Mouse (Mus musculus) hindbrain, postnatal 0 days (tissue): ENCODE measurements at regions not wholly inside any gene's neighbourhood (a gene's known extent, or its start where the extent isn't known, plus 50 kb on each side); places are given as distances from the start of the nearest gene placed in this dataset.

Experiments used
- ATAC-seq: fragments of 200-750 bp; cut with Nextera tagmentation; 2 replicates; pipeline ENCODE4 v1.8.0; 2017; ENCODE audit warnings: mild to moderate bottlenecking, moderate TSS enrichment, moderate library complexity
- DNase-seq: peaks from one replicate; pipeline ENCODE4 v3.0.0-alpha.2; 2015; ENCODE audit warnings: low spot score
- H3K27ac ChIP-seq: fragments of 300-500 bp; sonication (generic); 2 replicates; pipeline ENCODE4 v1.5.1; 2014; ENCODE audit warnings: mild to moderate bottlenecking
- H3K27me3 ChIP-seq: fragments of 300-500 bp; sonication (generic); 2 replicates; pipeline ENCODE4 v1.6.1; 2014; ENCODE audit warnings: low read length, mixed read lengths; ENCODE audit not compliant: insufficient read depth
- H3K36me3 ChIP-seq: fragments of 300-500 bp; sonication (generic); 2 replicates; pipeline ENCODE4 v1.6.1; 2014; ENCODE audit warnings: low read length, mixed read lengths; ENCODE audit not compliant: insufficient read depth
- H3K4me1 ChIP-seq: fragments of 300-500 bp; sonication (generic); 2 replicates; pipeline ENCODE4 v1.6.1; 2014; ENCODE audit warnings: antibody characterized with exemption, low read length, mixed read lengths; ENCODE audit not compliant: insufficient read depth
- H3K4me2 ChIP-seq: fragments of 300-500 bp; sonication (generic); 2 replicates; pipeline ENCODE4 v1.6.1; 2014; ENCODE audit warnings: low read depth, mild to moderate bottlenecking, low read length, moderate library complexity, mixed read lengths
- H3K4me3 ChIP-seq: fragments of 300-500 bp; sonication (generic); 2 replicates; pipeline ENCODE4 v1.5.1; 2014; ENCODE audit warnings: low read length
- H3K9ac ChIP-seq: fragments of 300-500 bp; sonication (generic); replicated peaks from 2 replicates; pipeline ENCODE4 v1.6.1; 2014; ENCODE audit warnings: mild to moderate bottlenecking, low read length, moderate library complexity, mixed read lengths
- H3K9me3 ChIP-seq: fragments of 300-500 bp; sonication (generic); 2 replicates; pipeline ENCODE4 v1.6.1; 2016; ENCODE audit warnings: low read length, mixed read lengths
- CTCF ChIP-seq: IDR thresholded peaks from 2 replicates; pipeline ENCODE4 v1.5.1; 2016; ENCODE audit warnings: antibody characterized with exemption, control low read depth, low read depth
- WGBS: fragments of 180-500 bp; shearing (Covaris S2); extraction: QIAGEN DNeasy Blood & Tissue Kit; methylation state at CpG from one replicate; pipeline ENCODE4 v1.1.7; 2014; 5-methylcytosine and 5-hydroxymethylcytosine counted together

DNA sequence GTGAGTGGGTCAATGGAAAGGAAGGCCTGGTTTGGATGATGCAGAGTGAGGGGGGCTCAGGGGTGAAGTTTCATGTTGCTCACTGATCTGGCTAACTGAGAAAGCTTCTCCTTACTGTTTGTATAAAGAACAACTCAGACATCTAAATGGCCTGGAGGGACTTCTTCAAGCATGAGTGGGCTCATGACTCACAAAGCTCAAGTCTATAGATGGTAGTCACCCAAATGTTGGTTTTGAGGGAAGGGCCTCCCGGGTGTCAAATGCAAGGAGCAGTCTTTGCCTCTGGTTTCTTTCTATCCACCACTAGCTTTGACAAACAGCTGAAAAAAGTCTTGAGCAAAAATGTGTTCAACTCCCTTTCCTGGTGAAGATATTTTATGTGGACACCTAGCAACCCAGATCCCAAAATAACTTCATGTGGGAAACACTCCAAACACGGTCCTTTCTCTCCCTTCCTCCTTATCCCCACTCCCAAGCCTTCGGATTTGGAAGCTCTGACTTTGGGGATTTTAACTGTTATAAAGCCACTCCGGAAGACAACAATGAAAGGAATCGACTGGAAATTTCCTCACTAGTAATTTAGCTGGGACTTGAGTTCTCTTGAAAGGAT, 105.3 kb upstream of the Ngf start:
- no peak for ATAC-seq

DNA sequence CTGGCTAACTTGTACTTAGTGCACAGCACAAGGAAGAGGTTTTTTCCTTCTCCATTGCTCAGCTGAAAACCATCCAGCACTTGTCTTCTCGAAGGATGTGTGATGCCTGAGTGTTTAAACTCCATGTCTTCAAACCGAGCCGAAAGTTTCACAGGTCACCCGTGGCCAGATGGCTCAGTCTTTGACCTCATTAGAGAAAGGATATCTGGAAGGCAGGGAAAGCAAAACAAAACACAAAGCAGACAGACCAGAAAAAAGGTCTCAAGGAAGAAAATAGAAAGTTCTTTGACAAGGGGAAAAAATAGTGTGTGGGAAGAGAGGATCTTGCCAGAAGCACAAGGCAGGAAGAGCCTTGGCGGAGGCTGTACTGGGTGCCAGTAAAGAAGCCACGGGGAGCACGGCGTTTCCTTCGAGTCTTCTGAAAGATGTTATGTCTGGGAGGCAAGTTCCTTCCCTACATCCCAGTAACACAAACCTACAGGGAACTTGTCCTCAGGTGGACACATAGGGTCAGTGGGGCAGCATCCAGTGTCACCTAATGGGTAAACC, 108.9 kb upstream of the Ngf start:
- H3K9ac ChIP-seq, result no peak overlapping the region
- H3K4me1 ChIP-seq, result no peaks in the 10 kb centered on the region
- no peak overlapping the region for H3K4me2 ChIP-seq
- WGBS, result 79% methylated on average over 9 of the region's 9 CpGs
- H3K9me3 ChIP-seq, result no peaks in the 10 kb centered on the region
- DNase-seq (no peak), ATAC-seq (no peak)
- H3K27ac ChIP-seq, result no peak overlapping the region
- H3K36me3 ChIP-seq, result no peaks in the 10 kb centered on the region
- H3K4me3 ChIP-seq, result no peak overlapping the region
- 0 out of 2 replicates have a peak, but pooled peaks cover 7% of the 10 kb centered on the region for H3K27me3 ChIP-seq
- TF ChIP-seq CTCF, result no peak

More for the DNA sequence above, 105.3 kb upstream of the Ngf start:
- H3K4me1 ChIP-seq, result no peaks in the 10 kb centered on the region
- no peak overlapping the region for H3K4me3 ChIP-seq
- no peak for TF ChIP-seq CTCF
- H3K4me2 ChIP-seq, result no peak overlapping the region
- H3K27me3 ChIP-seq, result 0 out of 2 replicates have a peak, but pooled peaks cover 3% of the 10 kb centered on the region
- no peak for DNase-seq
- no peaks in the 10 kb centered on the region for H3K9me3 ChIP-seq
- H3K36me3 ChIP-seq, result no peaks in the 10 kb centered on the region
- WGBS, result 83% methylated on average over 5 of the region's 5 CpGs
- no peak overlapping the region for H3K27ac ChIP-seq
- no peak overlapping the region for H3K9ac ChIP-seq

DNA sequence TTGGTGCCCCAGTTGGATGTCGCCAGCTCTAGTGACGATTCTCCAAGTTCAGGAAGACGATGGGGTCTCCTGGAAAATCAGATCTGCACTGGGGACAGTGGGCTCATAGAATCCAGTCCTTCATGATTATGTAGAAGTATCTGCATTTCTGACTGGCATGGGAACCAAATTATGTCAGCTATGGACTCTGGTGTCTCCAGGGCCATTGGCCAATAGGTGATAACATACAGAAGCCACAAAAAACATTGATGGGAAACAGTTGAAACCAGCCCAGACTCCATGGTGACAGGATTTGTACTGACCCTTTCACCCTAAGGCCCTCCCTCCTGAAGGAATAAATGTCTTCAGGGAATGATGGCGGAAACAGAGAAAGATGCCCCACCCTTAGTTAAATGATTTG, 110.9 kb upstream of the Ngf start:
- H3K36me3 ChIP-seq, result no peaks in the 10 kb centered on the region

DNA sequence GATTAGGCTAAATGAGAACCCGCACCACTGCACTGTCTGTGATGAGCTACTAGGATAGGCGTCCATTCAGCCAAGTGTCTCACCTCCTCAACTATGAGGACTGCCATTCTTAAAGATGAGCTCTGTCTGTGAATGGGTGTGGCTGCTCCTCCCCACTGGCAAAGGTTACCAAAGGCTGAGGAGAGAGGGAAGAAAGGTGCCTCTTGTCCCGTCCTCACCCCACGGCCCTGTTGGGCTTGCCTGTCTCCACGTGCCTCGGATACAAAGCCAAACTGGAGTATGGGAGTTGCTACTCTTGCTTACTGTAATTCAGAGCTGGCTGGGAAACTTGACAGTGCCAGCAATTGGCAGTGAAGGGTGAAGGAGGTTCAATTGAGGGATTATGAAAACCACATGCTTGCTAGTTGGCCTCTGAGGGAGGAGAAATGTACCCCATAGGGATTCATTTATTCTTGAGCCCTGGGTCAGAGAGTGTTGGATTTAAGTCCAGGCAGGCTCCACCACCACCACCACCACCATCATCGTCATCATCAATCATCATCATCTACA, 112.6 kb upstream of the Ngf start:
- ATAC-seq (no peak), DNase-seq (no peak)
- H3K27me3 ChIP-seq, result 0 out of 2 replicates have a peak, but pooled peaks cover 10% of the 10 kb centered on the region
- H3K4me1 ChIP-seq, result no peaks in the 10 kb centered on the region
- H3K27ac ChIP-seq, result no peak overlapping the region
- no peak overlapping the region for H3K9ac ChIP-seq
- H3K4me3 ChIP-seq, result no peak overlapping the region
- 69% methylated on average over 7 of the region's 7 CpGs for WGBS
- no peaks in the 10 kb centered on the region for H3K36me3 ChIP-seq
- no peak overlapping the region for H3K4me2 ChIP-seq
- no peak for TF ChIP-seq CTCF
- no peaks in the 10 kb centered on the region for H3K9me3 ChIP-seq

More for the DNA sequence above, 110.9 kb upstream of the Ngf start:
- no peaks in the 10 kb centered on the region for H3K4me1 ChIP-seq
- H3K27me3 ChIP-seq, result 0 out of 2 replicates have a peak, but pooled peaks cover 10% of the 10 kb centered on the region
- H3K9ac ChIP-seq, result no peak overlapping the region
- ATAC-seq (no peak), DNase-seq (no peak)
- H3K9me3 ChIP-seq, result no peaks in the 10 kb centered on the region
- H3K4me3 ChIP-seq, result no peak overlapping the region
- H3K4me2 ChIP-seq, result no peak overlapping the region
- TF ChIP-seq CTCF, result no peak
- H3K27ac ChIP-seq, result no peak overlapping the region
- 90% methylated on average over 4 of the region's 4 CpGs for WGBS

DNA sequence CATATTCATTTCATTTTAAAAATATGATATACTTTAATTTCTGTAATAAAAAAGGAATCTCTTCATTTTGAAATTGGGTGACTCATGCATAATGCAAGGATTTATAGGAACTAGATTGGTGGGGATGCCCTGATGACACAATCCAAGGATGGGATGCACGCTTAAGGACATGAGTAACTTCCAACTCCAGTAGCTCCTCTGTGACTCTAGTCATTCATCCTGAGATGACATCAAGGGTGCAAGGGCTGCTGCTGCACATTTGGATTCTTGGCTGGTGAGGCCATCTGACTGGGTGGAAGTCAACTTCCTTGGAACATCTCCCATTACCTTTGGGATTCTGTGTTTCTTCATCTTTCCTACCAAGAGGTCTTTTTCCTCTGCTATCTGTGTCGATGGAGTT, 114.4 kb upstream of the Ngf start:
- Histone ChIP-seq H3K4me1 (no peaks in the 10 kb centered on the region), H3K4me2 (no peak overlapping the region), H3K27me3 (0 out of 2 replicates have a peak, but pooled peaks cover 10% of the 10 kb centered on the region), H3K9me3 (no peaks in the 10 kb centered on the region), H3K4me3 (no peak overlapping the region), H3K27ac (no peak overlapping the region), H3K36me3 (no peaks in the 10 kb centered on the region), H3K9ac (no peak overlapping the region)
- WGBS, result 88% methylated on average over 2 of the region's 2 CpGs
- TF ChIP-seq CTCF, result no peak
- ATAC-seq (no peak), DNase-seq (no peak)

DNA sequence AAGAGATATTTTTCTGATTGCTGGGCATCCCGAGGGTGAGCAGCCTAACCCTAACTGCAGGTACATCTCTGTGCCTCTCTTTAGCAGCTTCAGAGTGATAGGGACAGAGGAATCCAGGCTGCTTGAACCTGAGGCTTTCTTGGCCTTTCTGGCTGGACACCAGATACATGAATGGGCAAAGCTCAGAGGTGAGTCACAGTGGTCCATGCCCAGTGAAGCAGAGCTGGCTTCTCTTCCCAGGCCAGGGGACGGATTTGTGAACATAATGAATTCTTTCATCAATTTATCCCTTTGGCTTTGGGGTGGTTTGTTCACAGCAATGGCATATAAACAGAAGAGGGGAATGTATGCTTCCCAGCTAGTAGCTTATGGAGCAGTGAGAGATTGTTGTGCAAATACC, 114.9 kb upstream of the Ngf start:
- no peak for DNase-seq
- H3K4me3 ChIP-seq, result no peak overlapping the region
- WGBS, result 78% methylated on average over 2 of the region's 2 CpGs
- H3K4me1 ChIP-seq, result no peaks in the 10 kb centered on the region
- H3K36me3 ChIP-seq, result no peaks in the 10 kb centered on the region
- no peak overlapping the region for H3K27ac ChIP-seq
- no peak for TF ChIP-seq CTCF
- H3K9ac ChIP-seq, result no peak overlapping the region
- H3K4me2 ChIP-seq, result no peak overlapping the region
- ATAC-seq, result no peak
- H3K27me3 ChIP-seq, result 0 out of 2 replicates have a peak, but pooled peaks cover 10% of the 10 kb centered on the region
- H3K9me3 ChIP-seq, result no peaks in the 10 kb centered on the region
